Mouse (Mus musculus) CH12.LX (cell line): ENCODE measurements around the gene Golm1. TPM values are rescaled to one million over a fixed set of nuclear protein-coding genes. Genes with fewer than 3 reads are reported as not detected.

Source experiments
- DNase-seq: peaks from one replicate; pipeline ENCODE4 v3.0.0-alpha.2; 2013; ENCODE audit errors: extremely low read depth
- H3K27ac ChIP-seq: 2 replicates; pipeline ENCODE4 v1.5.1; 2012; ENCODE audit warnings: low read depth, mild to moderate bottlenecking, control low read depth, moderate library complexity; ENCODE audit not compliant: insufficient read depth
- H3K27me3 ChIP-seq: replicated peaks from 2 replicates; pipeline ENCODE3; 2012; ENCODE audit warnings: inconsistent platforms
- H3K36me3 ChIP-seq, 2 experiments: replicated peaks in 1 of 2; 2 replicates each; pipeline versions ENCODE3 to v1.6.1; 2012; ENCODE audit warnings: inconsistent platforms in 1 of 2, low read length in 1 of 2, mild to moderate bottlenecking in 1 of 2, mixed read lengths in 1 of 2, moderate library complexity in 1 of 2; ENCODE audit not compliant: control insufficient read depth in 1 of 2, insufficient read depth in 1 of 2
- H3K4me1 ChIP-seq, 2 experiments: 2 replicates each; pipeline ENCODE4 v1.6.1; 2012; ENCODE audit warnings: inconsistent platforms in 1 of 2, moderate library complexity in 1 of 2; ENCODE audit not compliant: insufficient read depth in 2 of 2, control insufficient read depth in 1 of 2
- H3K4me2 ChIP-seq: 2 replicates; pipeline ENCODE4 v1.6.1; 2012; ENCODE audit warnings: low read depth, mild to moderate bottlenecking, control low read depth; ENCODE audit not compliant: poor library complexity, insufficient read depth, severe bottlenecking
- H3K4me3 ChIP-seq, 3 experiments: fragments of 150-350 bp in 1 of 3; sonication (generic) in 1 of 3; replicated peaks in 1 of 3; 2 replicates each; pipeline versions ENCODE3 to v1.5.1; 2011 to 2012; ENCODE audit warnings: low read depth in 2 of 3, low read length in 2 of 3, mild to moderate bottlenecking in 2 of 3, moderate library complexity in 2 of 3, control low read depth in 1 of 3, improper control_type of control experiment in 1 of 3, inconsistent platforms in 1 of 3, mixed read lengths in 1 of 3; ENCODE audit not compliant: poor library complexity in 1 of 3
- H3K79me2 ChIP-seq: replicated peaks from 2 replicates; pipeline ENCODE4 v1.6.1; 2012; ENCODE audit warnings: mild to moderate bottlenecking, moderate library complexity; ENCODE audit not compliant: control insufficient read depth, poor library complexity, insufficient read depth, severe bottlenecking; ENCODE audit errors: extremely low read depth
- H3K9ac ChIP-seq: 2 replicates; pipeline ENCODE4 v1.6.1; 2012; ENCODE audit warnings: low read depth, mild to moderate bottlenecking, control low read depth, moderate library complexity; ENCODE audit not compliant: insufficient read depth
- H3K9me3 ChIP-seq: replicated peaks from 2 replicates; pipeline ENCODE3; 2012; ENCODE audit warnings: low read length, inconsistent platforms, mixed read lengths
- CTCF ChIP-seq, 2 experiments: IDR thresholded peaks in 1 of 2; conservative IDR thresholded peaks in 1 of 2; 2 replicates each; pipeline ENCODE4 v1.5.1; 2011 to 2012; ENCODE audit warnings: low read depth in 2 of 2, low read length in 2 of 2, improper control_type of control experiment in 1 of 2, inconsistent platforms in 1 of 2, mild to moderate bottlenecking in 1 of 2, moderate library complexity in 1 of 2
- E2F4 ChIP-seq: IDR thresholded peaks from 2 replicates; pipeline ENCODE4 v1.6.1; 2011; ENCODE audit warnings: low read depth, low read length, improper control_type of control experiment; ENCODE audit not compliant: insufficient replicate concordance
- GABPA ChIP-seq: IDR thresholded peaks from 2 replicates; pipeline ENCODE4 v1.6.1; 2012; ENCODE audit warnings: low read depth, low read length, improper control_type of control experiment, inconsistent platforms; ENCODE audit not compliant: insufficient replicate concordance
- IRF4 ChIP-seq: IDR thresholded peaks from 2 replicates; pipeline ENCODE4 v1.6.1; 2014; ENCODE audit warnings: low read depth, mild to moderate bottlenecking, inconsistent platforms, low read length, improper control_type of control experiment
- JUND ChIP-seq: conservative IDR thresholded peaks from 2 replicates; pipeline ENCODE4 v1.6.1; 2011; ENCODE audit warnings: low read depth, low read length, improper control_type of control experiment
- KAT2A ChIP-seq: IDR thresholded peaks from 2 replicates; pipeline ENCODE4 v1.6.1; 2012; ENCODE audit warnings: low read length, improper control_type of control experiment, inconsistent platforms; ENCODE audit not compliant: insufficient replicate concordance
- MAFK ChIP-seq: IDR thresholded peaks from 2 replicates; pipeline ENCODE4 v1.6.1; 2011; ENCODE audit warnings: low read length, improper control_type of control experiment; ENCODE audit not compliant: insufficient replicate concordance
- MXI1 ChIP-seq: IDR thresholded peaks from 2 replicates; pipeline ENCODE4 v1.6.1; 2011; ENCODE audit warnings: mild to moderate bottlenecking, low read depth, low read length, improper control_type of control experiment
- NRF1 ChIP-seq: IDR thresholded peaks from 2 replicates; pipeline ENCODE4 v1.6.1; 2014; ENCODE audit warnings: low read depth, mild to moderate bottlenecking, inconsistent platforms, low read length, improper control_type of control experiment, moderate library complexity
- POLR2A ChIP-seq: IDR thresholded peaks from 2 replicates; pipeline ENCODE4 v1.6.1; 2011; ENCODE audit warnings: low read depth, mild to moderate bottlenecking, improper control_type of control experiment, low read length
- RAD21 ChIP-seq: IDR thresholded peaks from 2 replicates; pipeline ENCODE4 v1.6.1; 2011; ENCODE audit warnings: low read depth, mild to moderate bottlenecking, low read length, improper control_type of control experiment, moderate library complexity
- SIN3A ChIP-seq: IDR thresholded peaks from 2 replicates; pipeline ENCODE4 v1.6.1; 2012; ENCODE audit warnings: low read length, improper control_type of control experiment, inconsistent platforms
- SMC3 ChIP-seq: IDR thresholded peaks from 2 replicates; pipeline ENCODE4 v1.6.1; 2011; ENCODE audit warnings: low read depth, low read length, improper control_type of control experiment
- USF1 ChIP-seq: IDR thresholded peaks from 2 replicates; pipeline ENCODE4 v1.6.1; 2014; ENCODE audit warnings: low read depth, mild to moderate bottlenecking, inconsistent platforms, low read length, improper control_type of control experiment
- ZC3H11A ChIP-seq: IDR thresholded peaks from 2 replicates; pipeline ENCODE4 v1.6.1; 2012; ENCODE audit warnings: low read depth, mild to moderate bottlenecking, inconsistent platforms, low read length, improper control_type of control experiment
- ZNF384 ChIP-seq: IDR thresholded peaks from 2 replicates; pipeline ENCODE4 v1.6.1; 2012; ENCODE audit warnings: low read depth, low read length, improper control_type of control experiment, inconsistent platforms
- dilution Hi-C: fragments of 300-500 bp; cut with MboI; formaldehyde crosslinking; loops from 2 replicates; pipeline ENCODE4 v1.14.3; 2020; ENCODE audit warnings: low sequenced_read_pairs; ENCODE audit not compliant: extremely low pct_unique_long_range_greater_than_20kb, extremely low pct_ligation_motif_present
- in situ Hi-C: fragments of 300-500 bp; cut with MboI; formaldehyde crosslinking; loops from 3 replicates; pipeline ENCODE4 v1.14.3; 2019; ENCODE audit warnings: low sequenced_read_pairs, low pct_ligation_motif_present, low pct_unique_long_range_greater_than_20kb, mixed read lengths
- polyA plus RNA-seq: library from polyadenylated mRNA; unstranded; fragments of >175 nt; gene quantifications from 2 replicates; pipeline ENCODE4 v1.2.1, GENCODE M21; 2012; ENCODE audit warnings: low read depth; ENCODE audit not compliant: insufficient read length
- total RNA-seq, 2 experiments: library from RNA; depleted of rRNA; stranded (reverse); fragments of 300-350 nt in 1 of 2; fragments of >200 nt in 1 of 2; gene quantifications; 2 replicates each; pipeline ENCODE4 v1.2.3; 2012 to 2014

The Golm1 gene
- total and polyA plus RNA-seq, 3 experiments, result 14.3 to 18.9 (median 17.4) TPM

DNA sequence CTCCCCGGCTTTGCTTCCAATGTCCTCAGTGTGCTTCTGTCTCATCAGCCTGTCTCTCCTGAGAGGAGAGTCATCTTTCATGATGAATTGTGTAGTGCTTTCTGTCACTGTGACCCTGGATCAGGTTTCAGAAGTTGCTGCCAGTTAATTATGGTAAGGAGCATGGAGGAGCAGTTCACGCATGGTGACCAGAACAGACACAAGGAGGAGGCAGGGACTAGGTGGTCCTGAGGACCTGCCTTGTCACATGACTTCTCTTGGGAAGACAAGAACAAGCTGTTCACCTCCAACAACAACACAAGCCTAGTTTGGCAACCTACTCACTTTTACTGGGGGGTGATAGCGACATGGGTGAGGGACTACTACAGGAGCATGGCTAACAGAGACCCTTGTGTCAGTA is 22.5 kb downstream of the Golm1 start:
- peaks cover 2% of the 10 kb centered on the region for H3K9me3 ChIP-seq
- peaks cover 6 to 60% of the 10 kb centered on the region in 2 experiments for H3K36me3 ChIP-seq
- H3K4me2 ChIP-seq, result no peak overlapping the region
- no peaks in the 10 kb centered on the region for H3K27me3 ChIP-seq
- no peak overlapping the region for H3K4me3 ChIP-seq
- dilution Hi-C loops (no loop called here), in situ Hi-C loops (no loop called here)
- no peak for DNase-seq
- TF ChIP-seq MXI1, result no peak
- TF ChIP-seq NRF1, result no peak
- TF ChIP-seq POLR2A, result no peak
- TF ChIP-seq E2F4, result no peak
- TF ChIP-seq USF1, result no peak
- TF ChIP-seq JUND, result no peak
- H3K27ac ChIP-seq, result no peak overlapping the region
- H3K9ac ChIP-seq, result no peak overlapping the region
- no peaks in the 10 kb centered on the region for H3K79me2 ChIP-seq
- H3K4me1 ChIP-seq, result peaks cover 27 to 62% of the 10 kb centered on the region in 2 experiments

GRCm38 (mm10) chr13:59652651-59653050 is 23.0 kb downstream of the Golm1 start:
- no peaks in the 10 kb centered on the region for H3K79me2 ChIP-seq
- dilution Hi-C loops, result no loop called here
- no peak for TF ChIP-seq KAT2A
- TF ChIP-seq RAD21, result no peak
- TF ChIP-seq SIN3A, result no peak
- TF ChIP-seq USF1, result no peak
- TF ChIP-seq ZC3H11A, result no peak
- no peak for TF ChIP-seq CTCF (conservative IDR thresholded peaks at IDR 0.05 in 1 of 2, IDR thresholded peaks at IDR 0.05 in 1 of 2; ENCODE audit: low read depth in 2 of 2, low read length in 2 of 2)
- no peak for TF ChIP-seq MAFK
- TF ChIP-seq E2F4, result no peak
- H3K4me3 ChIP-seq, result no peak overlapping the region
- no peak overlapping the region for H3K27ac ChIP-seq
- no peak overlapping the region for H3K9ac ChIP-seq
- no peak for DNase-seq
- no peak overlapping the region for H3K4me2 ChIP-seq
- peaks cover 27 to 58% of the 10 kb centered on the region in 2 experiments for H3K4me1 ChIP-seq
- H3K27me3 ChIP-seq, result no peaks in the 10 kb centered on the region
- in situ Hi-C loops, result no loop called here
- H3K9me3 ChIP-seq, result no peaks in the 10 kb centered on the region
- peaks cover 8 to 60% of the 10 kb centered on the region in 2 experiments for H3K36me3 ChIP-seq

- DNase-seq, result no peak
- no peaks in the 10 kb centered on the region for H3K27me3 ChIP-seq
- peaks cover 13 to 30% of the 10 kb centered on the region in 2 experiments for H3K4me1 ChIP-seq
- H3K27ac ChIP-seq, result no peak overlapping the region
- H3K4me3 ChIP-seq, result no peak overlapping the region
- TF ChIP-seq IRF4, result peak; percentile 23; the same call in 1 of the 2 replicates
- TF ChIP-seq MAFK, result peak; percentile 29; the same call in 1 of the 2 replicates
- TF ChIP-seq SMC3, result no peak
- no peak for TF ChIP-seq ZNF384
- no peak for TF ChIP-seq JUND
- no peak for TF ChIP-seq GABPA
- H3K4me2 ChIP-seq, result no peak overlapping the region
- H3K9ac ChIP-seq, result no peak overlapping the region
- H3K9me3 ChIP-seq, result no peaks in the 10 kb centered on the region
- H3K79me2 ChIP-seq, result no peaks in the 10 kb centered on the region
- dilution Hi-C loops (no loop called here), in situ Hi-C loops (no loop called here)
- peaks cover 14 to 84% of the 10 kb centered on the region in 2 experiments for H3K36me3 ChIP-seq
Observed at GRCm38 (mm10) chr13:59649781-59650180, 25.8 kb downstream of the Golm1 start.
